Mouse (Mus musculus): ENCODE results near the gene Ccl6.

Ccl6 gene

DNA sequence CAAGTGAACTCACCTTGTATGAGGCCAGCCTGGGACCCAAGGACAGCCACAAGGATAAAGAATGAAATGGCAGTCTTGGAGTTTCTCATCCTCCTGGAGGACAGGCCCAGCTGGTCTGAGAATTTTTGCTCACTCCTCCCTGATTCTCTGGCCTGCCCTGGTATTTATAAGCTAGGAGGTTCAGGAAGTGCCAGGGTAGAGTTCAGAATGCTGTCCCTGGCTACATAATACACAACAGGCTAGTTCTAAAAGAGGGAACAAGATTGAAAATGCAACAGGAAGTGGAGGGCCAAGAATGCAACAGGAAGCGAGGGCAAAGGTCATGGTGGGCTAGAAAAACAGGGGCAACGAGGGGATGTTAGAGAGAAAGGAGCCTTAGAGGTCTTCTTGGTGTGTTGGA is at the start of gene Ccl6:
Gene Ccl6, minus strand, starts transcription at position 235 of the 400 bp plus-strand sequence.
- no peak for DNase-seq (ENCODE audit: low read depth)

DNA sequence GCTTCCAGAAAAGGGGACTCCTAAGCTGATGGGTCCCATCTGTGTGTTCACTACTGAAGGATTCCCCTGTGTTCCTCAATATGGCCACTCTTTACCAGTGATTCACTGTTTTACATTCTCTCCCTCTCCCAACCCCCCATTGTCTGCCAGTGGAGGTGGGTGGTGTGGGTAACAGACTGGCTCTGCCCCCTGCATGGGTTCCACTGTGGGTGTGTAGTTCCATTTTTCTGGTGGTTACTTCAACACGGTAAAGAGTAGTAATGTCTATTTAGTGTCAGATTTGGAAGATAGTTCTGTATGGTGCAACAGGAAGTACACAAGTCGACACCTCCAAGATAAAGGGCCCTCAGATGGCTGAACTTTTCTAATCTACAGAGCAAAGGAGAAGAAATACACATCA is 48.3 kb upstream of the Ccl6 start:
- no peak for DNase-seq (ENCODE audit: low read depth)

DNA sequence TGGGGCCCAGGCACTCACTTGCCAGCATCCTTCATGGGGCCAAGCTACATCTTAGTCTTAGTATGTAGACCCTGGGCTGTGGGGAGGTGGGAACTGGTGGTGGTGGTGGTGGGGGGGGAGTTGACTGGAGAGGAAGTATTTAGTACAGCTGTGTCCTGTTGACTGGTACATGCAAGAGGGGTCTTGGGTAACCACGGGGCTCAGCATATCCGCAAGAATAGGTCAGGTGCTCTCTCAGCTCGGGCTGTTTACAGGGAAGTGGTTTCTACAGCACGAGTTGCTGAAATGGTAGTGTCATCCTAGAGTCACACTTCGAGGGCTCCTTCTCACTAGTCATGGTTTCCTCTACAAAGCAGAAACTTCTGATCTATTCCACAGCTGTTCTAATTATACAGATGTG is 47.3 kb upstream of the Ccl6 start:
- DNase-seq (ENCODE audit: low read depth) = peak; percentile 59

GRCm38 (mm10) chr11:83639533-83639932 is 46.6 kb upstream of the Ccl6 start:
- DNase-seq (ENCODE audit: low read depth) = peak; percentile 59

GRCm38 (mm10) chr11:83638934-83639333 is 46.0 kb upstream of the Ccl6 start:
- peak; percentile 20 for DNase-seq (ENCODE audit: low read depth)

- peak; percentile 13 for DNase-seq (ENCODE audit: low read depth)
Observed at GRCm38 (mm10) chr11:83636742-83637235, 43.9 kb upstream of the Ccl6 start.

DNA sequence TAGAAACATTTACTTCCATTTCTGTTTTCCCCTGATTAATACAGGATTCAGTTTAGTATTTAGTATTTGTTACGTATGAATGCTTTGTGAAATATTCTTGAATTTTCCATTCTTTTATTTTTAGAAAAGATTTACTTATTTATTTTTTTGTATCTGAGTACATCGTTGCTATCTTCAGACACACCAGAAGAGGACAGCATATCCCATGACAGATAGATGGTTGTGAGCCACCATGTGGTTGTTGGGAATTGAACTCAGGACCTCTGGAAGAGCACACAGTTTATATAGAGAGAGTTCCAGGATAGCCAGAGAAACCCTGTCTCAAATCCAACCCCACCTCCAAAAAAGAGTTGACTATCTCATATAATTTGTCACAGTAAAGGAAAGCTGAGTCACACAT is 42.0 kb upstream of the Ccl6 start:
- DNase-seq (ENCODE audit: low read depth) = no peak

DNA sequence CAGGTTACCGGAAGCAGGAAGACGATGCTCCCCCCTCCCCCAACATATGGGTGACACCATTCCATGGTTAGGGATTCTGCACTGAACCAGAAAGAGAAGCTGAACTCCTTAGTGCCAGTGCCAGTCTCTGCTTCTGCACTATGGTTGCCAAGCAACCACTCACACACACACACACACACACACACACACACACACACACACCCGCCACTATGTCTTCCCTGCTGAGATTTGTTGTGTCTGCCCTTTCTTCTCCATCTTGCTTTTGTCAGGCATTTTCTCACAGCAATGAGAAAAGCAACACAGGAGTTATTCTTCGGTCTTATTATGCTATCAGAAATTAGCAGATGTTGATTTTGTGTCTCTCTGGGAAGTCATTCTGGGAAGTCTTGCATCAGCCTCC is 41.5 kb upstream of the Ccl6 start:
- DNase-seq (ENCODE audit: low read depth) = no peak

- peak; percentile 19 for DNase-seq (ENCODE audit: low read depth)
Observed at GRCm38 (mm10) chr11:83632744-83633143, 39.9 kb upstream of the Ccl6 start.

DNA sequence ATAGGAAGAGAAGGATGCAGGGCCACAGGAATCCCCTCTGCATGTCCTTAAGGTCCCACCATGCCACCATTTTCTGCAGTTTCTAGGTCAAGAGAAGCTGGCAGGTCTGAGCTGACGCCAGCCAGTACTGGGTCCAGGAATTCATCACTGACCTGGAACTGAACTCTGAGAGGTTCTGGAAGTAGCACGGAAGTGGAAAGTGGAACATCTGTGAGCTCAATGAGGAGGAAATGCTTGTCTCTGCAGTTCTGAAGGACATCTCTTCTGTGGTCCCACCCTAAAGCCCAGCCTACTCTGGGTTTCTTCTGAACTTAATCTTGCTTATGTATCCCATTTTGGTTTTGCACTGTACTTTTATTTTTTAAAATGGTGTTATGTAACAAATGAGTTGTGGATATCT is 38.2 kb upstream of the Ccl6 start:
- DNase-seq (ENCODE audit: low read depth) = no peak

- no peak for DNase-seq (ENCODE audit: low read depth)
Observed at GRCm38 (mm10) chr11:83630630-83631029, 37.7 kb upstream of the Ccl6 start.

GRCm38 (mm10) chr11:83628808-83629207 is 35.9 kb upstream of the Ccl6 start:
- DNase-seq (ENCODE audit: low read depth) = no peak

GRCm38 (mm10) chr11:83623586-83623985 is 30.7 kb upstream of the Ccl6 start:
- DNase-seq (ENCODE audit: low read depth) = no peak

DNA sequence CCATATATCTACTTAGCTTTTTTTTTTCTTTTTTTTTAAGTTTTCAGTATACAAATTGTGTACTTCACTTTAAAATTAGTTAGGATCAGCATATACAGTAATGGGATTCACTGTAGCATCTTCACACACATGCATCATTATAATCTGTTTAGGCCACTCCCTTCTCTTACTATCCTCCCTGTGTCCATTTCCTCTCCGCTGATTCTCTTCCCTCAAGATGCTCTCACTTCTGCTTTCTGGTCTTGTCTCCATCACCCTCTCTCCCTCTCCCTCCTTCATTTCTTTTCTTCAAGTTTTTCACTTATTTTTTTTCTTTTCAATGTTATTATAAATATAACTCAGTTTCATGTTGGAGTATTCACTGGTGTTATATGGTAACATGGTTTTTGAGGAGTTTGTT is 26.1 kb upstream of the Ccl6 start:
- DNase-seq (ENCODE audit: low read depth) = no peak

GRCm38 (mm10) chr11:83618238-83618637 is 25.4 kb upstream of the Ccl6 start:
- no peak for DNase-seq (ENCODE audit: low read depth)

DNA sequence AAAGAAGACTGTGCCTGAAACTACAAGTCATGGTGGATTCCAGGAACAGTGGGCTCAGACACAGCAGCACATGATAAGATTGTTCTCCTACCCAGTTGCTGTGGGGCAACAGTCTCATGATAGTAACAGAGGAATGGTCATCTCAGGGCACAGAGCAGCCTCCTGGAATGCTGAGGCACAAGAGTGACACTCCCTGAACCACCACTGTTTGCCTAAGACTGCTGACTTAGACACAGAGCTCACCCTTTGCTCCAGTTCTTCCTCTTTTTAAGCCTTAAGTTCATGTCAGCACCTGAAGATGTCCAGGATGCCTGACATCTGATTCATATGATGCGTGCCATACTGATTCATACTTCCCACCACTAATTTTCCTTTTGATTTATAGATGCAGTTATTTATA is 23.7 kb upstream of the Ccl6 start:
- DNase-seq (ENCODE audit: low read depth) = no peak

GRCm38 (mm10) chr11:83610900-83611299 is 18.0 kb upstream of the Ccl6 start:
- DNase-seq (ENCODE audit: low read depth) = no peak

- DNase-seq (ENCODE audit: low read depth) = no peak
Observed at GRCm38 (mm10) chr11:83606396-83606795, 13.5 kb upstream of the Ccl6 start.

DNA sequence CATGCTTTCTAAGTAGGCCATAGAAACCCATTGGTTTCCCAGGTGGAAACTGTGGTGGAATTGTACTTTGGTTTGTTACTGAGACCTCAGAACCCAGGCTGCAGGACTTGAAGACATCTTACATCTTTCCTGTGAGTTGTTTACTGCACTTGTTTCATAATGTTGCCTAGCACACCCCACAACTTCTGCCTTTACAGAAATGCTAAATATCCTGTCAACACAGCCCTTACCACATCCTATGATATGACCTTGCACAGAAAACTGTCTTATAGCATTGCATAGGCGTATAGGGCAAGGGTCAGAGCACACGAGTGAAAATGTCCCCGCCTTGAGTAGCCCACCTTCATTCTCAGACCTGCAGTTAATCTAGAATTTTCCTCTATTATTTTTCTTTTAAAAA is 12.6 kb upstream of the Ccl6 start:
- peak; percentile 5 for DNase-seq (ENCODE audit: low read depth)

GRCm38 (mm10) chr11:83604698-83605097 is 11.8 kb upstream of the Ccl6 start:
- DNase-seq (ENCODE audit: low read depth) = no peak

- DNase-seq (ENCODE audit: low read depth) = no peak
Observed at GRCm38 (mm10) chr11:83603399-83603798, 10.5 kb upstream of the Ccl6 start.

DNA sequence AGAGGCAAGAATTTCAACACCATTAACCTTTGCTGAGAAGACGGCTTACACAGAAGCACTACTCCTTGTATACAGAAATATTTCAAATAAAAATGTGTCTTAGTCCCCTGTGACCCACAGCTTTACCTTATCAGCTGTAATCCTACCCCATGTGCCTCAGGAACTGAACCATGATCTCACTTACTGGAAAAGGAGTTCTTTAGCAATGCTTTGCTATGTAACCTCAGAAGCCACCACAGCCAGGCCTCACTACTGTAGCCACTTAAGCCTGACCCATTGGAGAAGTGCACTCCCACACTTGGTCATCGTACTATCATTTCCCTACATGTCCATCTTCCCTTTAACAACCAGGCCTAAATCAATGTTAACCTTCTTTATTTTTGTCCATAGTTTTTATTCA is 7.7 kb upstream of the Ccl6 start:
- DNase-seq (ENCODE audit: low read depth) = no peak

GRCm38 (mm10) chr11:83598991-83599390 is 6.1 kb upstream of the Ccl6 start:
- no peak for DNase-seq (ENCODE audit: low read depth)

- no peak for DNase-seq (ENCODE audit: low read depth)
Observed at GRCm38 (mm10) chr11:83598207-83598837, 5.4 kb upstream of the Ccl6 start.
